Mouse (Mus musculus): ENCODE results near the gene Tnfsf4. TPM values are rescaled to one million over a fixed set of nuclear protein-coding genes. Genes with fewer than 3 reads are reported as not detected.
A peak's percentile ranks its signal among the peaks of the same experiment; 100 is the strongest.

Tnfsf4 gene
- polyA plus RNA-seq, 1 experiment from 2014 or later, result not detected

DNA sequence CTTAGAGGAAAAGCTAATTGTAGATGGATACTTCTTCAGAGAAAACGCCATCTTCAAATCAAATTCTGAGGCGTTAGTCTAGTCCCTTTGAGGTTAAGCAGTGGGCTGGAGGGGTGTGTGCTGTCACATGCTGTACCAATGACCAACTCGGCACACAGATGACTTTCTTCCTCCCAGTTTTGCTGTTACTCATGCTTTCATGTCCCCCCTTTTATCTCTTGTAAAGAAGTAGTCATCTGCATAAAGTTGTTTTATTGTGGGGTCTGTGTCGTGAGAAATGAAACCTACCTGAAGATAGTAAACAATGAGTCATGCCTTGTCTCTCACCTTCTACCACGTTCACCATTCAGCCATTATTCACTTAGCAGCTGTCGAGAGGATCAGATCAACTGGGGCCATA, 41.3 kb downstream of the Tnfsf4 start:
- ATAC-seq, result no peak
- no peak overlapping the region for H3K27ac ChIP-seq (ENCODE audit: low read length)
- 75% methylated on average over 6 of the region's 6 CpGs for WGBS

DNA sequence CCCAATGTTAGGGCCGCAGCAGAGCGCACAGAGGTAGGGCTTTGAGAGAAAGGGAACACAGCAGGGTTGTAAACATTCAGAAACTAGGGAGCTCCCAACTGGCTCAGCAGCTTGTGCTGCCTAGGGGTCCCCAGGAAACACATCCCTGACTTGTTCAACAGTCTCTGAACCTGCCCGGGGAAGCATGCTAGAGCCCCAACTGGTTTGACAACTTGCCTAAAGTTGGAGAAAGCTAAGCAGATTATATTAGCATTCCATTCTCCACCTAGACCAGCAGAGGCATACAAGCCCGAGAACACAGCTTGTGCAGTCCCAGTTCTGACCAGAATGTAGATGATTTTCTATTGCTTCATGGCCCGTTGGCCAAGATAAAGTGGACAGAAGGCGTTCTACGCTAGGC, 49.6 kb downstream of the Tnfsf4 start:
- no peak overlapping the region for H3K9ac ChIP-seq (ENCODE audit: low read depth, low read length)
- no peak overlapping the region for H3K4me2 ChIP-seq (ENCODE audit: low read depth, low read length)
- no peaks in the 10 kb centered on the region for H3K9me3 ChIP-seq (ENCODE audit: control insufficient read depth, low read length)
- H3K4me1 ChIP-seq (ENCODE audit: control insufficient read depth, insufficient read depth, low read length), result no peaks in the 10 kb centered on the region
- peak; percentile 59; the same call in 1 of the 2 replicates for ATAC-seq
- H3K4me3 ChIP-seq (ENCODE audit: low read length), result no peak overlapping the region
- 65% methylated on average over 7 of the region's 7 CpGs for WGBS
- H3K36me3 ChIP-seq (ENCODE audit: control insufficient read depth, insufficient read depth, low read length), result no peaks in the 10 kb centered on the region
- no peak overlapping the region for H3K27ac ChIP-seq (ENCODE audit: low read length)
- H3K27me3 ChIP-seq (replicated peaks; ENCODE audit: control insufficient read depth, insufficient read depth, low read length), result no peaks in the 10 kb centered on the region

More for the DNA sequence above, 41.3 kb downstream of the Tnfsf4 start:
- Histone ChIP-seq H3K4me1 (ENCODE audit: control insufficient read depth, insufficient read depth, low read length) (no peaks in the 10 kb centered on the region), H3K4me2 (ENCODE audit: low read depth, low read length) (no peak overlapping the region), H3K9me3 (ENCODE audit: control insufficient read depth, low read length) (no peaks in the 10 kb centered on the region), H3K4me3 (ENCODE audit: low read length) (no peak overlapping the region), H3K27me3 (replicated peaks; ENCODE audit: control insufficient read depth, insufficient read depth, low read length) (no peaks in the 10 kb centered on the region), H3K36me3 (ENCODE audit: control insufficient read depth, insufficient read depth, low read length) (no peaks in the 10 kb centered on the region), H3K9ac (ENCODE audit: low read depth, low read length) (no peak overlapping the region)

DNA sequence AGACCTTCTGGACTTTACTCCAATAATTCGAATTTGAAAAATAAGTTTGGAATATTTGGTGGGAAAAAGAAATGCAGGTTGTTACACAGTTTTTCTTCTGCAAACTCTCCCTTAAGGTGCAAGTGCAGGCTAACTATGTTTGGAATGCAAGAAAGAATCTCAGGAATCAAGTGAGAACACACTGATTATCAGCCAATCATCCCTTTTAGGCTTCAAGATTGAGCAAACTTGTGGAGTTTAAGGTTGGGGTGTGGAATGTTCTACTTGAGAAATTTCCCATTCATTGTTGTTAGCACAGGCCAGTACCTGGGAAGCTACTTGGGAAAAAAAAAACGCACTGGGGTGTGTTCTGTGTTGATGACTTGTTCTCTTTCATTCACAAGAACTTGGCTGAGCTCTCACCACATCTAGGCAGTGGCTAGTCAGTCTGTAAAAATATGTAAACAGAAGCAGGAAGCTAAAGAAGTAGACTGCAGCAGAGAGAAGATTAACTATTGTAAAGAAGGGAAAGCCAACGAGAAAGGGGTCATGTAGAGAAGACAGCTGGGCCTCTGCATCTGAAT, 56.6 kb downstream of the Tnfsf4 start:
- Histone ChIP-seq H3K4me3 (ENCODE audit: low read length) (no peak overlapping the region), H3K4me1 (ENCODE audit: control insufficient read depth, insufficient read depth, low read length) (no peaks in the 10 kb centered on the region), H3K4me2 (ENCODE audit: low read depth, low read length) (no peak overlapping the region), H3K9ac (ENCODE audit: low read depth, low read length) (no peak overlapping the region), H3K27me3 (replicated peaks; ENCODE audit: control insufficient read depth, insufficient read depth, low read length) (no peaks in the 10 kb centered on the region), H3K27ac (ENCODE audit: low read length) (no peak overlapping the region), H3K9me3 (ENCODE audit: control insufficient read depth, low read length) (no peaks in the 10 kb centered on the region), H3K36me3 (ENCODE audit: control insufficient read depth, insufficient read depth, low read length) (no peaks in the 10 kb centered on the region)
- 33% methylated on average over 3 of the region's 3 CpGs for WGBS
- ATAC-seq, result no peak

DNA sequence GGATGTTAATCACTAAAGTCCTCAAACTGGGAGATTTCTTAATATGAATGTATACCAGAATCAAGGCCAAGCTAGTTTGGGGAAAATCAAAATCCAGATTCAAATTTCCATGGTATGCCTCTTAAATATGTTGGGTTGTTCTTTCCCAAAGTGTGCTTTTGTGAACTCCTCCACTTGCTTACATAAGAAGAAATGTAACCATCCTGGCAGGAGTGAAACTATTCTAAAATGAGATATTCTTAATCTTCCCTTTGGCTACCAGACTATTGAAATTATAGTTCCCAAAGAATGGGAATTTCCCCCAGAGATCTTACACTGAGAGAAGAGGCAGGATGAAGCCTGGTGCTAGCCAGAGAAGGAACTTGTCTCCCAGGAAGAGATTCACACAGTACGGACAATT, 57.0 kb downstream of the Tnfsf4 start:
- Histone ChIP-seq H3K9ac (ENCODE audit: low read depth, low read length) (no peak overlapping the region), H3K36me3 (ENCODE audit: control insufficient read depth, insufficient read depth, low read length) (no peaks in the 10 kb centered on the region), H3K27me3 (replicated peaks; ENCODE audit: control insufficient read depth, insufficient read depth, low read length) (no peaks in the 10 kb centered on the region), H3K27ac (ENCODE audit: low read length) (no peak overlapping the region), H3K4me2 (ENCODE audit: low read depth, low read length) (no peak overlapping the region), H3K4me1 (ENCODE audit: control insufficient read depth, insufficient read depth, low read length) (no peaks in the 10 kb centered on the region), H3K9me3 (ENCODE audit: control insufficient read depth, low read length) (no peaks in the 10 kb centered on the region), H3K4me3 (ENCODE audit: low read length) (no peak overlapping the region)
- no peak for ATAC-seq
- 84% methylated on average over 1 of the region's 1 CpGs for WGBS

GRCm38 (mm10) chr1:161463388-161464085, 68.3 kb downstream of the Tnfsf4 start:
- Histone ChIP-seq H3K4me2 (ENCODE audit: low read depth, low read length) (no peak overlapping the region), H3K4me1 (ENCODE audit: control insufficient read depth, insufficient read depth, low read length) (no peaks in the 10 kb centered on the region), H3K36me3 (ENCODE audit: control insufficient read depth, insufficient read depth, low read length) (no peaks in the 10 kb centered on the region), H3K27ac (ENCODE audit: low read length) (peak overlapping the region; percentile 31; the same call in 1 of the 2 replicates), H3K27me3 (replicated peaks; ENCODE audit: control insufficient read depth, insufficient read depth, low read length) (no peaks in the 10 kb centered on the region), H3K4me3 (ENCODE audit: low read length) (no peak overlapping the region), H3K9me3 (ENCODE audit: control insufficient read depth, low read length) (no peaks in the 10 kb centered on the region), H3K9ac (ENCODE audit: low read depth, low read length) (no peak overlapping the region)
- ATAC-seq, result no peak; the same call in 1 of the 2 replicates
- WGBS, result 66% methylated on average over 2 of the region's 2 CpGs

Other genes starting within 250 kb of the Tnfsf4 start
- not detected in 2 replicates for gene Tex50, start 236.1 kb upstream of the Tnfsf4 start, polyA plus RNA-seq (2015; fragmentation: Nextera tagmentation; extraction: Ambion mirVana)
- gene Prdx6, start 144.2 kb upstream of the Tnfsf4 start, polyA plus RNA-seq (2015; fragmentation: Nextera tagmentation; extraction: Ambion mirVana), result 488 and 543 TPM in 2 replicates
- not detected in 2 replicates for gene Tnfsf18, start 99.2 kb downstream of the Tnfsf4 start, polyA plus RNA-seq (2015; fragmentation: Nextera tagmentation; extraction: Ambion mirVana)

All from intestine, embryonic 16.5 days (tissue).